Mouse (Mus musculus) hindbrain, postnatal 0 days (tissue): ENCODE results near the gene Cd19. TPM values are rescaled to one million over a fixed set of nuclear protein-coding genes. Genes with fewer than 3 reads are reported as not detected.
A peak's percentile ranks its signal among the peaks of the same experiment; 100 is the strongest.

Experiments used
- ATAC-seq: fragments of 200-750 bp; cut with Nextera tagmentation; 2 replicates; pipeline ENCODE4 v1.8.0; 2017; ENCODE audit warnings: mild to moderate bottlenecking, moderate TSS enrichment, moderate library complexity
- DNase-seq: peaks from one replicate; pipeline ENCODE4 v3.0.0-alpha.2; 2015; ENCODE audit warnings: low spot score
- H3K27ac ChIP-seq: fragments of 300-500 bp; sonication (generic); 2 replicates; pipeline ENCODE4 v1.5.1; 2014; ENCODE audit warnings: mild to moderate bottlenecking
- H3K27me3 ChIP-seq: fragments of 300-500 bp; sonication (generic); 2 replicates; pipeline ENCODE4 v1.6.1; 2014; ENCODE audit warnings: low read length, mixed read lengths; ENCODE audit not compliant: insufficient read depth
- H3K36me3 ChIP-seq: fragments of 300-500 bp; sonication (generic); 2 replicates; pipeline ENCODE4 v1.6.1; 2014; ENCODE audit warnings: low read length, mixed read lengths; ENCODE audit not compliant: insufficient read depth
- H3K4me1 ChIP-seq: fragments of 300-500 bp; sonication (generic); 2 replicates; pipeline ENCODE4 v1.6.1; 2014; ENCODE audit warnings: antibody characterized with exemption, low read length, mixed read lengths; ENCODE audit not compliant: insufficient read depth
- H3K4me2 ChIP-seq: fragments of 300-500 bp; sonication (generic); 2 replicates; pipeline ENCODE4 v1.6.1; 2014; ENCODE audit warnings: low read depth, mild to moderate bottlenecking, low read length, moderate library complexity, mixed read lengths
- H3K4me3 ChIP-seq: fragments of 300-500 bp; sonication (generic); 2 replicates; pipeline ENCODE4 v1.5.1; 2014; ENCODE audit warnings: low read length
- H3K9ac ChIP-seq: fragments of 300-500 bp; sonication (generic); replicated peaks from 2 replicates; pipeline ENCODE4 v1.6.1; 2014; ENCODE audit warnings: mild to moderate bottlenecking, low read length, moderate library complexity, mixed read lengths
- H3K9me3 ChIP-seq: fragments of 300-500 bp; sonication (generic); 2 replicates; pipeline ENCODE4 v1.6.1; 2016; ENCODE audit warnings: low read length, mixed read lengths
- CTCF ChIP-seq: IDR thresholded peaks from 2 replicates; pipeline ENCODE4 v1.5.1; 2016; ENCODE audit warnings: antibody characterized with exemption, control low read depth, low read depth
- WGBS: fragments of 180-500 bp; shearing (Covaris S2); extraction: QIAGEN DNeasy Blood & Tissue Kit; methylation state at CpG from one replicate; pipeline ENCODE4 v1.1.7; 2014; 5-methylcytosine and 5-hydroxymethylcytosine counted together
- polyA plus RNA-seq: library from polyadenylated mRNA; unstranded; fragments of >200 nt; fragmentation: Nextera tagmentation; extraction: Ambion mirVana; gene quantifications from 2 replicates; pipeline ENCODE4 v1.2.1, GENCODE M21; 2015
- total RNA-seq: library from RNA; depleted of rRNA; stranded (reverse); fragments of >200 nt; gene quantifications from 2 replicates; pipeline ENCODE4 v1.2.3, GENCODE M21; 2014

Cd19 gene
- total and polyA plus RNA-seq, 2 experiments from 2014 or later, result 0.05 to 0.16 TPM

GRCm38 (mm10) chr7:126388185-126388584, 26.5 kb downstream of the Cd19 start:
- Histone ChIP-seq H3K9ac (no peak overlapping the region), H3K27me3 (no peaks in the 10 kb centered on the region), H3K4me1 (no peaks in the 10 kb centered on the region), H3K36me3 (peaks cover 21% of the 10 kb centered on the region), H3K4me3 (no peak overlapping the region), H3K9me3 (no peaks in the 10 kb centered on the region), H3K4me2 (no peak overlapping the region), H3K27ac (no peak overlapping the region)
- DNase-seq (no peak), ATAC-seq (no peak)
- 97% methylated on average over 1 of the region's 1 CpGs for WGBS
- no peak for TF ChIP-seq CTCF

GRCm38 (mm10) chr7:126383565-126383964, 31.1 kb downstream of the Cd19 start:
- Histone ChIP-seq H3K4me1 (no peaks in the 10 kb centered on the region), H3K36me3 (peaks cover 8% of the 10 kb centered on the region; the same call in 1 of the 2 replicates), H3K9ac (no peak overlapping the region), H3K4me2 (no peak overlapping the region), H3K4me3 (no peak overlapping the region), H3K9me3 (no peaks in the 10 kb centered on the region), H3K27me3 (no peaks in the 10 kb centered on the region), H3K27ac (no peak overlapping the region)
- WGBS, result 80% methylated on average over 5 of the region's 5 CpGs
- ATAC-seq (no peak), DNase-seq (no peak)
- TF ChIP-seq CTCF, result no peak

- peak; percentile 98 for ATAC-seq
- Histone ChIP-seq H3K9ac (peak within 1 kb of the TSS; percentile 74), H3K4me3 (peak within 1 kb of the TSS; percentile 77), H3K27me3 (no peaks in the 10 kb centered on the region), H3K36me3 (peaks cover 3% of the 10 kb centered on the region), H3K4me1 (peaks cover 8% of the 10 kb centered on the region; the same call in 1 of the 2 replicates), H3K9me3 (no peaks in the 10 kb centered on the region), H3K4me2 (peak within 1 kb of the TSS; percentile 93), H3K27ac (peak within 1 kb of the TSS; percentile 71)
- TF ChIP-seq CTCF, result peak; percentile 91
- under 1% methylated on average over 33 of the region's 33 CpGs for WGBS
- peak; percentile 99 for DNase-seq
Measured at GRCm38 (mm10) chr7:126377278-126378158, 37.2 kb downstream of the Cd19 start, which contains the start of gene Spns1. Gene Spns1 (minus strand): TSS chr7:126377450.

DNA sequence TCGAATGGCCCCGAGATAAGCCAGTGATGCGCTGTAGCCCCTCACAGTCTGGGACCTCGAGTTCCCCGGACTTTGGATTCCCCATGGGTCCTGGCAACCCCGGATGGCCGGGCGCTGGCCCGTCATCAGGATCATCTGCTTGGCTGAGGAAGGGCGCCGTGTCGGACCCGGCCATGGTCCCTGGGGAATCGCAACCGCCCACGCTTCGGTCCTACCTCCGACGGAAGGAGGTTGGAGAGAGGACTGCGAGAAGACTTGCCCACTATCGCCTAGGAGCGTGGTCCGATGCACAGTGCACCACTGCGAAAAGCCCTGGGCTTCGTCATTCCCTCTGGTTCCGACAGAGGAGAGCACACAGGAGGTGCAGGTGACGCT, 37.8 kb downstream of the Cd19 start:
- H3K9ac ChIP-seq, result peak overlapping the region; percentile 74
- peak overlapping the region; percentile 60; the same call in 1 of the 2 replicates for H3K27ac ChIP-seq
- 1% methylated on average over 27 of the region's 27 CpGs for WGBS
- ATAC-seq (peak; percentile 71), DNase-seq (no peak)
- H3K9me3 ChIP-seq, result no peaks in the 10 kb centered on the region
- peak overlapping the region; percentile 93 for H3K4me2 ChIP-seq
- no peak for TF ChIP-seq CTCF
- H3K27me3 ChIP-seq, result no peaks in the 10 kb centered on the region
- peaks cover 9% of the 10 kb centered on the region for H3K36me3 ChIP-seq
- peaks cover 8% of the 10 kb centered on the region; the same call in 1 of the 2 replicates for H3K4me1 ChIP-seq
- H3K4me3 ChIP-seq, result peak overlapping the region; percentile 77

DNA sequence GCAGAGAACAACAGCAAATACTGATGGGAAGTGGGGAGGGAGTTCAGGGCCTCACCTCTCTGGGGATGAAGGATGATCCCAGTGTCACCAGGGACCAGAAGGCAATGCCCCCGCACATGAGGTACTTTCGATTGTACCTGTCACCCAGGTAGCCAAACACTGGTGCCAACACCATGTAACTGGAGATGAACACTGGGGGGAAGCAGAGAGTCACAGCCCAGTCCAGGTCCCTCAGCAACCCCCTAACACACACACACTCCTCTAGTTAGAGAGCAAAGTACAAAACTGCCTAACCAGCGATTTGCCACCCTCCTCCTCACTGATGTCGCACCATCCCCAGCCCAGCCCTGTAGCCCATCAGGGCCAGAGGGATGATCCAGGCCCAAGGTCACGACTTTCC, 39.7 kb downstream of the Cd19 start:
- Histone ChIP-seq H3K27ac (no peak overlapping the region), H3K4me1 (peaks cover 8% of the 10 kb centered on the region; the same call in 1 of the 2 replicates), H3K4me3 (no peak overlapping the region), H3K9ac (no peak overlapping the region), H3K4me2 (no peak overlapping the region), H3K36me3 (peaks cover 26% of the 10 kb centered on the region), H3K9me3 (no peaks in the 10 kb centered on the region), H3K27me3 (no peaks in the 10 kb centered on the region)
- 77% methylated on average over 5 of the region's 5 CpGs for WGBS
- no peak for DNase-seq
- peak; percentile 46 for TF ChIP-seq CTCF
- no peak for ATAC-seq

DNA sequence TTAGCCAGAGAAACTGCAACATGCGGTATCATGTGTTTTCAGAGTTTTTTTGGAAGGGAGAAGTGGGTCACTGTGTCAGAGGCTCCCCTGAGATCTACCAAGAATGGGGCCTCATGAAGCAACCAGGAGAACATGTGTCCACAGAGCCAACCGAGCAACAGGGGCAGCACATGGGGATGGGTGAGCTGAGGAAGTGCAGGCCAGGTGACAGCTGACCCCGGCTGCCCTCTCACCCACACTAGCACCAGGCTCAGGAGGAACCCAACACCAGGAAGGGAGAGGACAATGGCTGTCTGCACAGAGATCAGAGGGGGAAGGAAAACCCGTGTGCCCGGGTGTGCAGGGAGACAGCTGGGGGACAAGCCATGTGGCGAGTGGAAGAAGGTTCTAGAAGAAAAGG, 40.2 kb downstream of the Cd19 start:
- H3K36me3 ChIP-seq, result peaks cover 31% of the 10 kb centered on the region
- peaks cover 8% of the 10 kb centered on the region; the same call in 1 of the 2 replicates for H3K4me1 ChIP-seq
- WGBS, result 82% methylated on average over 6 of the region's 6 CpGs
- no peak overlapping the region for H3K4me3 ChIP-seq
- TF ChIP-seq CTCF, result no peak
- no peak for ATAC-seq
- no peak overlapping the region for H3K27ac ChIP-seq
- no peak for DNase-seq
- H3K9me3 ChIP-seq, result no peaks in the 10 kb centered on the region
- no peak overlapping the region for H3K4me2 ChIP-seq
- H3K27me3 ChIP-seq, result no peaks in the 10 kb centered on the region
- H3K9ac ChIP-seq, result no peak overlapping the region

DNA sequence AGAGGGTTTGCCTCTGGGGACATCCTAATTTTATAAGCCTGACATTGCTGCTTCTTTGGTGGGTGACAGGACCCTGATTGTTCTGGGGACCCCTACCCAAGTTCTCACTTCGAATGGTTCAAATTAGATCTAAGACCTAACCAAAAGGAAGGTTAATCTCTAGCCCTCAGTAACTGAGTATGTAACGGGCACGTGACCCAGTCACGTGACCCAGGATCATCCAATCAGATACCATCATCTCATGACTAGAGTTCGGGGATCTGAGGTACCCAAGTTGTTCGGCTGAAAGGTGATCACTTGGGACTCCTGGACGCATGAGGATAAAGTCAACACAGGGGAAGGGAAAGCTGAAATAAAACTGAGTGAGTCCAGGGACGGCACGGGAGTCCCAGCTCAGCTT, 41.7 kb downstream of the Cd19 start:
- H3K36me3 ChIP-seq, result peaks cover 31% of the 10 kb centered on the region
- TF ChIP-seq CTCF, result no peak
- H3K4me3 ChIP-seq, result no peak overlapping the region
- WGBS, result 83% methylated on average over 9 of the region's 9 CpGs
- no peak overlapping the region for H3K4me2 ChIP-seq
- peaks cover 8% of the 10 kb centered on the region; the same call in 1 of the 2 replicates for H3K4me1 ChIP-seq
- no peak for DNase-seq
- no peak overlapping the region for H3K9ac ChIP-seq
- ATAC-seq, result no peak
- no peaks in the 10 kb centered on the region for H3K27me3 ChIP-seq
- no peak overlapping the region for H3K27ac ChIP-seq
- no peaks in the 10 kb centered on the region for H3K9me3 ChIP-seq
